Mouse (Mus musculus) forelimb bud, embryonic 11.5 days (tissue): ENCODE data around the gene Cep89.
A peak's percentile ranks its signal among the peaks of the same experiment; 100 is the strongest.

Source experiments
- DNase-seq: peaks from one replicate; pipeline ENCODE4 v3.0.0-alpha.2; 2012; ENCODE audit warnings: low read depth, low spot score

The Cep89 gene

DNA sequence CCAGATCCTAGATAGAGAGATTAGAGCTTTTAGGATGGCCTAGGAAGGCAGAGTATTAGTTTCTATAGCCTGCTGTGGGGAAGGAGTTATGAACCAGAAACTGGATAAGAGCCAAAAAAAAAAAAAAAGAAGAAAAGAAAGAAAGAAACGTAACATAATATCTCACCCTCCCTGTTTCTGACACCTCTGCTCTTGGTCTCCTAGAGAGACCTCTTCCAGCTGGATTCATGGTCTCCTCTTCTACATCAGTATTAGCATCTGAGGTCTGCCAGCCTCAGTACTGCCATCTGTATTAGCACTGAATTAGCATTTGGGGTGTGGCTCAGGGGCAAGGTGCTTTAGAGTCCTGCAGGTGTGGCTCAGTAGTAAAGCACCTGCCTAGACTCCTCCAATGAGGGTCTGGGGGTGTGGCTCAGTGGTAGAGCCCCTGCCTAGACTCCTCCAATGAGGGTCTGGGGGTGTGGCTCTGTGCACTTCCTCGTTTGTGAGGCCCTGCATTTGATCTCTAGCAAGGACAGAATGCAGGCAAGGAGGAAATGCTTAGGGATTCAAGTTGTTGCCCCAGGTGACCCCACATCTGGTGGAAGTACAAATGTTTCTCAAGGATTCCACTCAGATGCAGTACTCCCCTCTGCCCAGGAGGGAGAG lies 14.0 kb upstream of the Cep89 start:
- DNase-seq: no peak

DNA sequence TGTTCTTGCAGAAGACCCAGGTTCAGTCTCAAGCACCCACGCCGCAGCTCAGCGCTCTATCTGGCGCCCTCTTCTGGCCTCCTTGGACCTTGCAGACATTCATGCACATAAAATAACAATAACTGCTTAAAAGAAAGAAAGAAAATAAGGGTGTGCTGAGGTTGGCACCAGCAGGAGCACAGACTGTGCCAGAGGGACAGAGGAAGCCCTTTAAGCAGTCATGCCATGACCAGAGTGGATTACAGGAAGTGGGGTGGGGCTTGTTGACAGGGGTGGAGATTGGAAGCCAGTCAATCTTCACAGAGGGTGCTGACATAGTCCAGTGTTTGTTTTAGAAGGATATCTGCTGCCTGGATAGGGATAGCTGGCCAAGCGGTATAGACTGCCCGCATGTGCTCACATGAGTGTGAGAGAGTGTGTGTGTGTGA lies 10.3 kb upstream of the Cep89 start:
- no peak for DNase-seq

DNA sequence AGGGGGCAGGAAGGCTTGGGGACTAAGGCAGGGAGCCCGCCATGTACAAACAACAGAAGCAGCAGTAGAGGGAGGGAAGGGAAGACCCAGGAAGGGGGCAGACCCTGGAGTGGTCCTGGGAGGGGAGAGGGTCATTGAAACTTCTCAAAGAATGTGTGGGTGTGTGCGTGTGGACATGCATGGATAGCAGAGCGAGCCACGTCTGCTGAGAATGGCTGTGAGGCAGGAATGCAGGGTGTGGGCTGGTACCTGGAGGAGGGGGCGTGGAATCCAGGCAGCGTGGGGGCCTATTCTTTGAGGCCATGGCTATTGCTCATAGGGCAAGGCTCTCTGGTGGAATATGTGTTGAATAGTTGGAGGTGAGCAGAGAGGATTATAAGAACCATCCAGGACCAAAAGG lies 8.1 kb upstream of the Cep89 start:
- DNase-seq: no peak

DNA sequence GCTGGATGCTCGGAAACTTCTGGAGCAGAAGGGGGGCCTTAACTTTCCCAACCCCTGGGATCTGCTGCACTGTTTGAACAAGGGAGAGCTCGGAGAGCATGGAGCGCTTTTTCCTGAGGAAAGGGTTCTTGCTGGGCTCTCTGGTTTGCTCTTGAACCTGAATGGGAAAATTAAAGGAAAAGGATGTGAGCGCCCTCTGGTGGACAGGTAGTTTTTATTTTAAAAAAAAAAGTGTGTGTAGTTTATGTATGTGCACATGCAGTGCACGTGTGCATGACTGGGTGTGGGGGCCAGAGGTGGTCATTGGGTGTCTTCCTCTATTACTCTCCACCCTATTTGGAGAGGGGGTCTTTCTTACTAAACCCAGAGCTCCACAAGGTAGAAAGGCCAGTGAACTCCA lies 3.9 kb upstream of the Cep89 start:
- DNase-seq: peak; percentile 35

DNA sequence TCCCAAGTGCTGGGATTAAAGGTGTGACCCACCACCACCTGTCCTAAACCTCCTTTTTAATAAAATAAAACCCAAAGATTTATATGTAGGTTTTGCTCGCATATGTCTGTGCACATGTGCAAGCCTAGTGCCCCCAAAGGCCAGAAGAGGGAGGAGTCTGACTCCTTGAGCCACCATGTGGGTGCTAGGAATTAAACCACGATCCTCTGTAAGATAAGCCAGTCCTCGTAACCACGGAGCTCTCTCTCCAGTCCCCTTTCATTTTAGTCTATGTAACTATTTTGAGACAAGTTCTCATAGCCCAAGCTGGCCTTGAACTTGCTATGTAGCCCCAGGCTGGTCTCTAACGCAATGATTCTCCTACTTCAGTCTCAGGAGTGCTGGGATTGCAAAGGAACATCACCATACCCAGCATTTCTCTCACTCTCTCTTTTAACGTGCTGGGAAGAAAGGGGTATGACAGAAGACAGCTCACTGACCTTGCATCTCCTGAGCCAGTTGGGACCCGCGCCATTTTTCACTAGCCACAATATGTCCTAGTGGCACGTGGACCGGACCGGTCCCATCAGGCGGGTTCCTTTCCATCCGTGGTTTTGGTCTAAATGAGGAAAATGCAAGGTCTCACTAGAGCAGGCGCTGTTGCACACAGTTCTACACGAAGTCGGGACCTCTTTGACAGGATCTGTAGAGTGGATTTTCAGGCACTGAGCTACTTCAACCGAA lies 940 bp upstream of the Cep89 start:
- DNase-seq: no peak

DNA sequence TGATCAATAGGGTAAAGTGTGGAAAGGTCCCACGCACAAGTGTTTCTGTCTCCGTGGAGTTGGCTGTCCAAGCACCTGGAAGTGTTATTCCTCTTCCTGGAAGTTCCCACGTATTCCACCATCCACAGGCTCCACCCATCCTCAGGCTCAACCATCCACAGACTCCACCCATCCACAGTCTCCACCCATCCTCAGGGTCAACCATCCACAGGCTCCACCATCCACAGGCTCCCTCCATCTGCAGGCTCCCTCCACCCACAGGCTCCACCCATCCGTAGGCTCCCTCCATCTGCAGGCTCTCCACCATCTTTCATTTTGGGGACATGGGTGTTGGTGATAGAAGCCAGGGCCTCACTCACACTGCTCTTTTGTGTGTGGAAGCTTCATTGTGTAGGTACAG lies 4.3 kb downstream of the Cep89 start:
- DNase-seq: no peak

DNA sequence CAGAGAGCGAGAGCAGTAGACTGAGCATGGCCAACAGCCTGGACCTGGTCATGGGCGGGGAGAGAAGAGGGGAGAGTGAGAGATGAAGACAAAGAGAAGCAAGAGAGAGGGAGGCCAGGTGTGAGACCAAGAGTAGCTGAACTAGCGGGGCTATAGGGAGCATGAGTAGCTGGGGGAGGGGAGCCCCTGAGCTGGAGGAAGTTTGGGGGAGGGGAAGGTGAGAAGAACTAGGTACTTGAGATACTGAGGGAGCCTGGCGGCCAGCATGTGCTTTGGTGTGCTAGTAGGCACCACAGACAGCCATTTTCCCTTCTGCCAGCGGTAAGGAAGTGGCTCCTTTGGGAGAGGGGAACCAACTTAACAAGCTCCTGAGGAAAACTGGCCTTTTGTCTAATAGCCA lies 18.4 kb downstream of the Cep89 start:
- no peak for DNase-seq

DNA sequence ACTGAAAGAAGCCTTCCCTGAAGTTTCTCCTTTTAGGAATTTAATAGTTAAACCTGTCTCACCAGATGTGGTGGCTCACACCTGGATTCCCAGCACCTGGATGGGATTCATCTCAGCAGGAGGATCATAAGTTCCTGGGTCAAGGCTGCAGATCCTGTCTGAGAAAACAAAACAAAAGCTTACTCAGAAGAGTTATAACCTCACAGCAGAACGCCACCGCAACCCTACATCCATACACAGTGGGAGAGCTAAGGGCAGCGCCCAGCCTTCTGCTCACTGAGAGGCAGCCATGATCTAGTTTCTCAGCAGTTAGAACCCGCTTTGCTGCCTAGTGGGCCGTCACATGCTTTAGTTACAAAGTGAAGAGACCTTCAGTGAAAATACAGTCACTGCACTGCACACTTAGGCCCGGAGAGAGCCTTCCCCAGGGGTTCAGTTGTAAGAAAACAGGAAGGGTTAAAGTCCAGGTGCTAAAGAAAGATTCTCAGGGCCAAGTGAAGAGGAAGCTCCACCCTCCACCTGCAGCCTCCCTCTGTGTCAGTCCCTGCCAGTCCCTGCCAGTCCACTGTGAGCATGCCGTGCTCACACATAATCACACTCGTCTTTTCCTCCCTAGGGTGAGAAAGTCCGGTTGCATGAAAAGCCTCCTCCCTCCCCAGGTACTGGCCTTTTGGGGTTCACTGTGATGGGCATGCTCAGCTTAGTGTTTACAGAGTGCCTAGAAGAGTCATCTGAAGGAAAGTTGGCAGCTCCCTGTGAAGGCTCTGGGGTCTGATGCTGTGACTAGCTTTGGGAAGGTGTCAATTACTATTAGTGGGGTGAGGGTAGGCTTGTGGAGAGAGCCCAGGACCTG lies 19.2 kb downstream of the Cep89 start:
- no peak for DNase-seq

DNA sequence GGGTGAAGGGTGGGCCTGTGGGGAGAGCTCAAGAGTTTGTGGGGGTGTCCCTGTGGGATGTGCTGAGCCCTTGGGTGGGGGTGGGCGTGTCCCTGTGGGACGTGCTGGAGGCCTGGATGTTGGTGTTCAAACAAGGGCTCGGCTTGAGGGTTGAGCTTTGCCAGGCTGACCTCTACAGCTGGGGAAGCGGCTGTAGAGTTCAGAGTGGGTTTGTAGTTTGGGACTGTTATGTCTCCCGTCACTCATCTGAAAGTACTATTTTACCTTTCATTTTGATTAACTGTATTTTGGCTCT lies 19.8 kb downstream of the Cep89 start:
- DNase-seq: no peak

DNA sequence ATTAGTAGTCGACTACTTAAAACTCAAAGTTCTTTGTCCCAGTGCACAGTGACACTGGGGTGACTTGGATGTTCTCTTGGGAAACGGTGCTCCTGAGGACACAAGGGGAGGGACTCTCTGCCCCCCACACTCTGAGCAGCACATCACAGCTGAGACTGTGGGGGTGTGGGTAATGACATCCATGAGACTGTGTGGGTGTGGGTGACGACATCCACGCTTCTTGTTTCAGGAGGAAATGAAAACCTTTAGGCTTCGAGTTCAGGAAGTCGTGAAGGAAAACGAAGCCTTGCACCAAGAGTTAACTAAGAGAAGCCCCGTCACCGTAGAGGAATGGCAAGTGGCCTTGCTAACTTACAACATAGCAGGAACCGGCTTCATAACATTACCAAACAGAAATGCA lies 26.2 kb downstream of the Cep89 start:
- DNase-seq: no peak

DNA sequence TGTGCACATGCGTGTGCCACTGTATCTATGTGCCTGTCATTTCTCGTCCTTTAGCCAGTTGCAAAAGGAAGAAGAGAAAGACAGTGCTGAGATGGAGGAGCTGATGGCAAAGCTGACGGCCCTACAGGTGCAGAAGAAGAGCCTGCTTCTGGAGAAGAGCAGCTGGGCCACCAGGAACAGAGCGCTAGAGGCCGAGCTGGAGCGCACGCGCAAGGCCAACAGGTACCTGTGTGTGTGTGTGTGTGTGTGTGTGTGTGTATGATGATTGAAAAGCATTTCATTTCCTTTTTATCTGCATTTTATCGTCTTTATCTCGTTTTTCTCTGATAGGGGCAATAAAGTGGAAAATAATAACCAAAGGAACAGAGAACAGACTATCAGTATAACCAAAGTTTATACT lies 31.3 kb downstream of the Cep89 start:
- no peak for DNase-seq

DNA sequence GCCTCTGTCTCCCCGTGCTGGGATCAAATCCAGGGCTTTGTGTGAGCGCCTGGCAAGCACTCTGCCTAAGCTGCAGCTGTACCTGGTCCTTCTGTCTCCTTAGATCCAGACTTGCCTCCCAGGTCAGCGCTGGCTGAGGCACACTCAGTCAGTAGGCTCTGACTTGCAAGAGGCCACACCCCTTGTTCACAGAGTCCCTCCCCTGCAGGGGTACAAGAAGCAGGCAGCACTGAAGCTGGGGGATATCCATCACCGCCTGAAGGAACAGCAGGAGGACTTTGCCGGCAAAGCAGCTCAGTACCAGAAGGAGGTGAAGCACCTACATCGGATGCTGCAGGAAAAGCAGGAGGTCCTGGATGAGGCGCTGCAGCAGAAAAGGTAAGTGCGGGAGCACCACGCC lies 38.4 kb downstream of the Cep89 start:
- no peak for DNase-seq

DNA sequence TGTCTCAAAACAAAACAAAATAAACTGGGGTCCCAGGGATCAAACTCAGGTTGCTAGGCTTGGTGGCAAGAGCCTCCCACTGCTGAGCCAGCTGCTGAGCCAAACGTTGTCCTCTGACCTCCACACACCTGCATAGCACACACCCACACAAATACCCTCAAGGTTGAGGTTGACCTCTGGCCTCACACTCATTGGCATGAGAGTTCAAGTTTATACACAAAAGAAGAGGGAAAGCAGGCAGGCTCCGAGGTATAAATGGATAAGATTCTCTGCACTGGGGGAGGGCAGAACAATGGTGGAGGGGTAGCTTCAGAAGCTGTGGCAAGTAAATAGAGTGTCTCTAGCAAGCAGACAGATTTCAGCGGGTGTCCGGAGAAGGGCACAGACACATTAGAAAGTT lies 50.7 kb downstream of the Cep89 start:
- DNase-seq: no peak

DNA sequence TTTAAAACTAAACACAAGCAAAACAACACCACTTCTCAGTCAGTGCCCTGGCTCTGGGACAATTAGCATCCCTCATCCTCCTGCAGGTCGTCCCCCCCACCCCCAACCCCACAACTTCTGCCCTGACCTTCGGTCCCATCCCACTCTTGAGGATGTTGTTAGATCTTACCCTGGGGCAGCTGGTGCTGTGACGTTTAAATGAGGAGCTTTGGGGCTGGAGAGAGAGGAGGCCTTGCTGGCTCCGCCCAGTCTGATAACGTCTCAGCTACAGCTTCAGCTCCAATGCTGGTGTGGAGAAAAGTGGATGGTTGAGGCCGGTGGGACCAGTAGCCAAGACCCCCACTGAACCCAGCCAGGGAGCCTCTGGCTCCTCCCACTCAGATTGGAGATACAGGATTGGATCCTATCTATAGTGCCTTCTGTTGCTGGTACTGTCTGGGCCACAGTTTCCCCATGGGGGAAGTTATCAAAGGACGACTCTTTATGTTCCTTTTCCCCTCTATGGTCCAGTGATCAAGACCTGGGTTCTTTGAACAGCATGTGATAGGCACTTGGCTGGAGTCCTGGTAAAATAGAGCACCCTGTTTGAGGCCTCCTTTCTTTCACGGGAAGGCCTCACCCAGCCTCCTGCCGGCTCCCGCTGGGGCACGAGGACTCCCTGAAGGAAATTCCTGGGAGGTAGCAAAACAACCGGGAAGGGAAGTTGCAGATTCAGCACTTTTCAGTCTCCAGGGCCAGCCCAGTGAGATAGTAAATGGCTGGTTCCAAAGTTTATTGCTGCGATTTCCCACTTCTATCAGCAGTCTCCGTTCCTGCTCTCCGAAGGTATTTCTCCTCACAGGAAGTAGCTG lies 51.4 kb downstream of the Cep89 start, which contains the start of gene Slc7a9:
TSS of gene Slc7a9 (plus strand) at position 801 of the 851 bp plus-strand sequence.
- DNase-seq: no peak

DNA sequence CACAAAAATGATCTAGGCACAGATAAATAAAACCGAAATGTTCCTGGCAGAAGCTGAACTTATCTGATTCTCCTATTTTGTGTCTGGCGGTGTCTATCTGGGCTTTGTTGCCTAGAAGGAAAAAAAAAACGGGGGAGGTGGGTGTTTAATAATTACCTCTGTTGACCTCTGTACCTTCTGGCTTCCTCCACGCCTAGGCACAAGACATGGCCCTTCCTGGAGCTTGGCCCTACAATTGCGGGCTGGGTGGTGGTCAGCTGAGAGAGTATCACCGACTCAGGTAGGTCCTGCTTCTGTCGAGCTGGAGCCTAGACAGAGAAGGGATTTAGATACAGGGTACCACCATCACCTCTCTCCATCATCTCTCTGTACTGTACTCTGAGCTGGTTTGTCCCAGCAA lies 52.0 kb downstream of the Cep89 start:
- DNase-seq: no peak

DNA sequence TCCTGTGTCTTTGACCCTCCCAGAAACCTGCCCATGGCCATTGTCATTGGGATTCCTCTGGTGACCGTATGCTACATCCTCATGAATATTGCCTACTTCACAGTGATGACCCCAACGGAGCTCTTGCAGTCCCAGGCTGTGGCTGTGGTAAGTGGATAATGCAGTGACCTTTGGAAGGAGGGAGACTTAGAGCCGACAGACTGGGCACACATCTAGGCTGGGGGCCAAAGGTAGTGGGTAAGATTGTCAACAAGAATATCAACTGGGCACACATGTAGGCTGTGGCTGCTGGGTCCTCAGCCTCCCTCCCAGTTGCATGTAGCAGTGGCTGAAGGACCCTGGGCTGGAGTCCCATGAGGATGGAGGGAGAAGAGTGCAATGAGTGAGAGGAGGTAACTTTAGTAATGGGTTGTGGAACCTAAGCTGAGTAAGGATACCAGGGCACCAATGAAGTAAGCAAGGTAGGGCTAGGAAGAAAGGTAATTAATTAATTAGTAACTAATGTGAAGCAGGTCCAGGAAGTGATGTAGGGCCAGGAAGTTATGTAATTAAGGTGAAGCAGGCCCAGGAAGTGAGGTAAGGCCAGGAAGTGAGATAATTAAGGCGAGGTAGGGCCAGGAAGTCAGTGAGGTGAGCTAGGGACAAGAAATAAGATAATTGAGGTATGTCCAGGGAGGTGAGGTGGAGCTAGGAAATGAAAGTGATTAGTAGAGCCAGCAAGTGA lies 59.4 kb downstream of the Cep89 start:
- no peak for DNase-seq

DNA sequence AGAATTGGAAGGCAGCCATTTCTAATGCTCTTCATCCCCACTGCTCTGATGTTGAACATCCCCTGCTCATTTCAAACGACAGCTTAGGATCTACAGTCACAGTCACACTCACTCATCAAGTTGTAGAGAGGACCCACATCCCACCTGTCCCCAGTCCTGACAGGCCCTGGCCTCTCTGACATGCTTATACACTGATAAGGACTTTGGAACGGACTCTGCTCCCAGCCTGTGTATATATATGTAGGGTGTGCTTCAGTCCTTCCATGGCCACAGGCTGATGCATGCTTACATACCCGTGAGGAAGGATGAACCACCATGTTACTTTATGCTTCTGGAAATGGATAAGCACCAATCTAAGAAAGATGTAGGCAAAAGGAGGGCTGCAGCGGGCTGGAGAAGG lies 64.1 kb downstream of the Cep89 start:
- DNase-seq: no peak

DNA sequence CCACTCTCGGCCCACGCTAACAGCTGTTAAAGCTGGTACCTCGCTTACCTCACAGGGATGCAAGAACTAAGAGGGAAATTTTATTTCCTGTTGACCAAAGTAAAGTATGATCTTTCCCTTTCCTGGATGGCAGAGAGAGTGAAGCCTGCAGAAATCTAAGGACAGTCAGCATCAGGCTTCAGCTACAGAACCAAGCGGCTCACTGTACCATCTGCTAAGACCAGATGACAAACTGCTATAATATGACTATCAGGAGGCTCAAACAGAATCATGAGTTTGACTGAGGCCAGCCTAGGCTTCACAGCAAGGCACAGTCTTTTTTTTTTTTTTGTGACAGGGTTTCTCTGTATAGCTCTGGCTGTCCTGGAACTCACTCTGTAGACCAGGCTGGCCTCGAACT lies 68.2 kb downstream of the Cep89 start:
- DNase-seq: no peak

DNA sequence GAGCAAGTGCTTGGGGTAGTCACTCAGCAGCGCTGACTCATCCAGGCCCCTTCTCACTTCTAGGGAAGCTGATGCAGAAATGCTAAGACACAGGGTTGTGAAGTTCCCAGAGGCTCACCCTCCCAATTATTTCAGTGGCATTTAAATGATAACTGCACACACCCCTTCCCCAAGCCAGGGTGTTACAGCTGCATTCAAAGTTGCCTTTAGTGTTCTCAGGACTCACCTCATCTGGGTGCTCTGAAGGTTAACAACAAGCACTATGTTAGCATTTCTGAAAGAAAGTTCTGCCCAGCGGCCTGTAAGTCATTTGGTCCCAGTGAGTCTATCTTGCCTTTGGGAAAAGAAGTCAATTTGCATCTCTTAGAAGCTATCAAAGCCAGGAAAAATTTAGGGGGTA lies 71.0 kb downstream of the Cep89 start:
- no peak for DNase-seq

DNA sequence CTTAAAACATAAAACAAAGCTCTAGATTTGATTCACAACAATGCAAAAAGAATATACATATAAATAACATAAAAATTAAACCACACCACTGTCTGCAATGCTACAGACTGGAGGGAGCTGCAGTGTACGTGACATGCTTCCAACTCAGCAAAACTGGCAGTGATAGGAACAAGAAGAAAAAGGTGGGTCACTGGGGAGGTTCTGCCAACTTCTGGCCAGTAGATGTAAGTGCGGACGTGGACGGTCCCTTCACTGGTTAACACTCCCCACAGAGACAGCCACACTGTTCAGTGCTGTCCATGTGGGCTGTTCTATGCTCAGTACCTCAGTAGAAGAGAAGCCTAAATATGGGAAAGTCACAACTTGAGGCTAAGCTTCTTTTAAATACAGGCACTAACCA lies 74.0 kb downstream of the Cep89 start:
- DNase-seq: no peak

DNA sequence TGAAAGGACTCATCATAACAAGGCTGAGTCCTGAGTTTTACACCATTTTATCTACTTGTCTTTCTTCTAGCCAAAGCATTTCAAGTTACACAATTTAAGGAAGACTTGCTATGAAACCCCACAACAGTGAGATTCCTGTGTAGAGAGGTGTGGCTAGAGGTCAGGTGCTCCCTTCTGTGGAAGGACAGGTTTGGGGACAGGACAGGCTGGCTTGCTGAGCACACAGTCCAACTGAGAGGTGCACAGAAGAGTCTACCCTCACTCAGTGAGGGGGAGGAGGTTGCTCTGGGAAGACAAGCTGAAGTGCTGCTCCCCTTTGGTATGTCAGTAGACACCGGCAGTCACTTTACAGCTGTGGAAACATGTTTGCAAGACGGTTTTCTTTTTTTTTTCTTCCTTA lies 79.6 kb downstream of the Cep89 start:
- DNase-seq: no peak
